Mouse (Mus musculus): ENCODE results near the gene Mfsd14a. TPM values are rescaled to one million over a fixed set of nuclear protein-coding genes. Genes with fewer than 3 reads are reported as not detected.

Mfsd14a gene
- polyA plus RNA-seq, 1 experiment, result 28.6 TPM

- H3K36me3 ChIP-seq (ENCODE audit: control insufficient read depth, insufficient read depth, low read length), result peaks cover 47% of the 10 kb centered on the region
Measured at GRCm38 (mm10) chr3:116634091-116634490, 28.4 kb downstream of the Mfsd14a start.

GRCm38 (mm10) chr3:116632971-116633370 is 29.5 kb downstream of the Mfsd14a start:
- no peaks in the 10 kb centered on the region for H3K4me1 ChIP-seq (replicated peaks; ENCODE audit: control insufficient read depth, insufficient read depth, low read length)
- no peaks in the 10 kb centered on the region for H3K27me3 ChIP-seq (ENCODE audit: control insufficient read depth, insufficient read depth, low read length)
- H3K4me3 ChIP-seq (ENCODE audit: control insufficient read depth, insufficient read depth, low read length), result no peak overlapping the region
- no peak for DNase-seq
- TF ChIP-seq CTCF (IDR thresholded peaks at IDR 0.05; ENCODE audit: borderline replicate concordance, control insufficient read depth, extremely low read depth, insufficient read depth, low read length, poor library complexity) (no peak), POLR2A (IDR thresholded peaks at IDR 0.05; ENCODE audit: control insufficient read depth, extremely low read depth, insufficient read depth, low read length, poor library complexity) (no peak)
- 93% methylated on average over 3 of the region's 3 CpGs for WGBS
- no peak overlapping the region for H3K27ac ChIP-seq (ENCODE audit: control insufficient read depth, insufficient read depth, low read length)
- H3K36me3 ChIP-seq (ENCODE audit: control insufficient read depth, insufficient read depth, low read length), result peaks cover 47% of the 10 kb centered on the region

More at GRCm38 (mm10) chr3:116634091-116634490, 28.4 kb downstream of the Mfsd14a start:
- Histone ChIP-seq H3K4me3 (ENCODE audit: control insufficient read depth, insufficient read depth, low read length) (no peak overlapping the region), H3K4me1 (replicated peaks; ENCODE audit: control insufficient read depth, insufficient read depth, low read length) (no peaks in the 10 kb centered on the region), H3K27ac (ENCODE audit: control insufficient read depth, insufficient read depth, low read length) (no peak overlapping the region), H3K27me3 (ENCODE audit: control insufficient read depth, insufficient read depth, low read length) (no peaks in the 10 kb centered on the region)
- DNase-seq, result no peak
- WGBS, result 73% methylated on average over 3 of the region's 3 CpGs
- TF ChIP-seq POLR2A (IDR thresholded peaks at IDR 0.05; ENCODE audit: control insufficient read depth, extremely low read depth, insufficient read depth, low read length, poor library complexity), result no peak
- no peak for TF ChIP-seq CTCF (IDR thresholded peaks at IDR 0.05; ENCODE audit: borderline replicate concordance, control insufficient read depth, extremely low read depth, insufficient read depth, low read length, poor library complexity)

- Histone ChIP-seq H3K4me1 (replicated peaks; ENCODE audit: control insufficient read depth, insufficient read depth, low read length) (no peaks in the 10 kb centered on the region), H3K27me3 (ENCODE audit: control insufficient read depth, insufficient read depth, low read length) (no peaks in the 10 kb centered on the region), H3K36me3 (ENCODE audit: control insufficient read depth, insufficient read depth, low read length) (peaks cover 43% of the 10 kb centered on the region), H3K27ac (ENCODE audit: control insufficient read depth, insufficient read depth, low read length) (no peak overlapping the region), H3K4me3 (ENCODE audit: control insufficient read depth, insufficient read depth, low read length) (no peak overlapping the region)
- no peak for DNase-seq
- TF ChIP-seq CTCF (IDR thresholded peaks at IDR 0.05; ENCODE audit: borderline replicate concordance, control insufficient read depth, extremely low read depth, insufficient read depth, low read length, poor library complexity) (no peak), POLR2A (IDR thresholded peaks at IDR 0.05; ENCODE audit: control insufficient read depth, extremely low read depth, insufficient read depth, low read length, poor library complexity) (no peak)
- whole genome bisulfite sequencing, result 94% methylated on average over 1 of the region's 1 CpGs
Measured at GRCm38 (mm10) chr3:116631459-116631858, 31.0 kb downstream of the Mfsd14a start.

DNA sequence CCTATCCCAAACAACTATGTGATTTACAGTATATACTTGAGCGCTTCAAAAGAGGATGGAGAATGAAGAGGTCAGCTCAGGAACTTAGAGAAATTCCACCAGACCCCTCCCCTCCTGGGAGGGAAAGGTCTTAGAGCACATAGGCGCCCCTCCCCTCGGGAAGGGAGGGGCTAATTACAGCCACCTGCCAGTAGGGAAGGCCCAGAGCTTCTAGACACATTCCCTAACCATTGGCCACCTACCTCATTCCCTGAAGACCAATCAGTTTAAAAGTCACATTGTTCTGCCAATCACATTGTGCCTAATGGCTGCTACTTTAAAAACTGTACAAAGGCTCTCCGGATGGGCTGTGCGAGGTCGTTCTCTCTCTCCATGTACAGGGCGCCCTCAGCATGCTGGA is 39.8 kb downstream of the Mfsd14a start:
- Histone ChIP-seq H3K36me3 (ENCODE audit: control insufficient read depth, insufficient read depth, low read length) (peaks cover 24% of the 10 kb centered on the region), H3K4me3 (ENCODE audit: control insufficient read depth, insufficient read depth, low read length) (no peak overlapping the region), H3K4me1 (replicated peaks; ENCODE audit: control insufficient read depth, insufficient read depth, low read length) (no peaks in the 10 kb centered on the region), H3K27ac (ENCODE audit: control insufficient read depth, insufficient read depth, low read length) (no peak overlapping the region), H3K27me3 (ENCODE audit: control insufficient read depth, insufficient read depth, low read length) (no peaks in the 10 kb centered on the region)
- 96% methylated on average over 7 of the region's 7 CpGs for WGBS
- TF ChIP-seq CTCF (IDR thresholded peaks at IDR 0.05; ENCODE audit: borderline replicate concordance, control insufficient read depth, extremely low read depth, insufficient read depth, low read length, poor library complexity) (no peak), POLR2A (IDR thresholded peaks at IDR 0.05; ENCODE audit: control insufficient read depth, extremely low read depth, insufficient read depth, low read length, poor library complexity) (no peak)
- no peak for DNase-seq

- Histone ChIP-seq H3K36me3 (ENCODE audit: control insufficient read depth, insufficient read depth, low read length) (peaks cover 30% of the 10 kb centered on the region), H3K27me3 (ENCODE audit: control insufficient read depth, insufficient read depth, low read length) (no peaks in the 10 kb centered on the region), H3K4me3 (ENCODE audit: control insufficient read depth, insufficient read depth, low read length) (no peak overlapping the region), H3K4me1 (replicated peaks; ENCODE audit: control insufficient read depth, insufficient read depth, low read length) (no peaks in the 10 kb centered on the region), H3K27ac (ENCODE audit: control insufficient read depth, insufficient read depth, low read length) (no peak overlapping the region)
- TF ChIP-seq CTCF (IDR thresholded peaks at IDR 0.05; ENCODE audit: borderline replicate concordance, control insufficient read depth, extremely low read depth, insufficient read depth, low read length, poor library complexity) (no peak), POLR2A (IDR thresholded peaks at IDR 0.05; ENCODE audit: control insufficient read depth, extremely low read depth, insufficient read depth, low read length, poor library complexity) (no peak)
- 82% methylated on average over 7 of the region's 7 CpGs for WGBS
- DNase-seq, result no peak
Measured at GRCm38 (mm10) chr3:116620636-116621370, 41.7 kb downstream of the Mfsd14a start.

- DNase-seq, result no peak
- WGBS, result 89% methylated on average over 6 of the region's 6 CpGs
- Histone ChIP-seq H3K4me3 (ENCODE audit: control insufficient read depth, insufficient read depth, low read length) (no peak overlapping the region), H3K36me3 (ENCODE audit: control insufficient read depth, insufficient read depth, low read length) (peaks cover 47% of the 10 kb centered on the region), H3K27ac (ENCODE audit: control insufficient read depth, insufficient read depth, low read length) (no peak overlapping the region), H3K4me1 (replicated peaks; ENCODE audit: control insufficient read depth, insufficient read depth, low read length) (no peaks in the 10 kb centered on the region), H3K27me3 (ENCODE audit: control insufficient read depth, insufficient read depth, low read length) (no peaks in the 10 kb centered on the region)
- no peak for TF ChIP-seq CTCF (IDR thresholded peaks at IDR 0.05; ENCODE audit: borderline replicate concordance, control insufficient read depth, extremely low read depth, insufficient read depth, low read length, poor library complexity)
- no peak for TF ChIP-seq POLR2A (IDR thresholded peaks at IDR 0.05; ENCODE audit: control insufficient read depth, extremely low read depth, insufficient read depth, low read length, poor library complexity)
Measured at GRCm38 (mm10) chr3:116618855-116619254, 43.6 kb downstream of the Mfsd14a start.

Data from thymus, adult 2 months (tissue).